Mouse (Mus musculus) neural tube, embryonic 14.5 days (tissue): ENCODE results near the gene Mael. TPM values are rescaled to one million over a fixed set of nuclear protein-coding genes. Genes with fewer than 3 reads are reported as not detected.

ENCODE experiments used
- ATAC-seq: fragments of 200-750 bp; cut with Nextera tagmentation; 2 replicates; pipeline ENCODE4 v1.8.0; 2017; ENCODE audit warnings: low read depth, mild to moderate bottlenecking, moderate TSS enrichment, moderate library complexity
- H3K27ac ChIP-seq: fragments of 300-500 bp; sonication (generic); 2 replicates; pipeline ENCODE4 v1.5.1; 2014; ENCODE audit warnings: low read depth, mild to moderate bottlenecking, control low read depth, low read length, moderate library complexity, mixed read lengths
- H3K27me3 ChIP-seq: fragments of 300-500 bp; sonication (generic); 2 replicates; pipeline ENCODE4 v1.6.1; 2014; ENCODE audit warnings: low read length; ENCODE audit not compliant: control insufficient read depth, insufficient read depth
- H3K36me3 ChIP-seq: fragments of 300-500 bp; sonication (generic); 2 replicates; pipeline ENCODE4 v1.6.1; 2014; ENCODE audit warnings: low read length, mixed read lengths; ENCODE audit not compliant: control insufficient read depth, insufficient read depth
- H3K4me1 ChIP-seq: fragments of 300-500 bp; sonication (generic); 2 replicates; pipeline ENCODE4 v1.6.1; 2014; ENCODE audit warnings: low read length; ENCODE audit not compliant: control insufficient read depth, insufficient read depth
- H3K4me2 ChIP-seq: fragments of 300-500 bp; sonication (generic); 2 replicates; pipeline ENCODE4 v1.6.1; 2014; ENCODE audit warnings: mild to moderate bottlenecking, low read depth, low read length, control low read depth
- H3K4me3 ChIP-seq: fragments of 300-500 bp; sonication (generic); 2 replicates; pipeline ENCODE4 v1.5.1; 2014; ENCODE audit warnings: low read depth, low read length, control low read depth, mixed read lengths
- H3K9ac ChIP-seq: fragments of 300-500 bp; sonication (generic); replicated peaks from 2 replicates; pipeline ENCODE4 v1.6.1; 2014; ENCODE audit warnings: low read depth, mild to moderate bottlenecking, control low read depth, low read length, mixed read lengths
- H3K9me3 ChIP-seq: fragments of 300-500 bp; sonication (generic); 2 replicates; pipeline ENCODE4 v1.6.1; 2016; ENCODE audit warnings: low read length; ENCODE audit not compliant: control insufficient read depth
- WGBS: fragments of 180-500 bp; shearing (Covaris S2); extraction: QIAGEN DNeasy Blood & Tissue Kit; methylation state at CpG from one replicate; pipeline ENCODE4 v1.1.7; 2014; 5-methylcytosine and 5-hydroxymethylcytosine counted together
- polyA plus RNA-seq: library from polyadenylated mRNA; unstranded; fragments of >200 nt; fragmentation: Nextera tagmentation; extraction: Ambion mirVana; gene quantifications from 2 replicates; pipeline ENCODE4 v1.2.1, GENCODE M21; 2014

Gene Mael
- polyA plus RNA-seq, 1 experiment from 2014 or later = not detected

DNA sequence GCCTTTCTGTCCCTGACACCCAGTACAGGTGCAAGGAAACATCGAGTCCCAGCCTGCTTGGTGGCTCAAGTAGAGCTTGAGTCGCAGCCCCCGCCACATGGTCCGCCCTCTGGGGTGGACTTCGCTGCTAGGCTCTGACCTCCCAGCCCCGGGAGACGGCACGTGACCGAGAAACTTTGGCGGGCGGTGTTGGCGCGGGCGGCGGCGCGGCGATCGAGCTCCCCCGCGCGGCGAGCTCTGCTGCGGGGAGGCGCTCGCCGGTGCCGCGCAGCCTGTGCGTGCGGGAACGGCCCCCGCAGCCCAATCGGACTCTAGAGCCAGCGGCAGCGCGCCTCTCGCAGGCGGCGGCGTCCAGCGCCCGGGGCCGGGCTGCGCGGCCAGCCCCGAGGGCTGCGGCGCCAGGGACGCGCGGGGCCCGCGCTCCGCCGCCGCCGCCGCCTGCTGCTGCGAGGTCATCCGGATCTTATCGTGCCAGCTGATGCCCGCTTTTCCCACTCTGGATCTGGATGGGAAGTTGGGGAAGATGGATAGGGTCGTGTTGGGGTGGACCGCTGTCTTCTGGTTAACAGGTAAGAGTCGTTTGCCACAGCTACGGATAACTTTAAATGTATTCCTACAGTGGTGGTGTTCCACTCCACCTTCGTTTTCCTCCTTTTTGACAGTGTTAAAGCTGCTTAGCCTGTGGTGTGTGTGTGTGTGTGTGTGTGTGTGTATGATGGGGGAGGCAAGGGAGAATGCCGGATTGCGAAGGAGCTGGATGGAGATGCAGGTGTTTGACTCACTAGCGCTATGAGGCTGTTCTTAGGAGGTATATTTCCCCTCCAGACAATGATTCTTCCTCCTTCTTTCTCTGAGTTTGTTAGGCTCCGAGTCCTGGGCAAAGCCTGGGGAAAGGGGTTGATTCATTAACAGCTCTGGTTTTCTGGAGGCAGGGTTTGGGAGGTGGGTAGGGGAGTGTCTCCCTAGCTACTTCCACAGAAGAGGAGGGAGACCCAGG lies 15.6 kb upstream of the Mael start, which contains the start of gene Ildr2:
Gene Ildr2 (plus strand): TSS at position 242 of the 997 bp plus-strand sequence.
- H3K4me2 ChIP-seq = peak within 1 kb of the TSS; percentile 79
- H3K9ac ChIP-seq = peak within 1 kb of the TSS; percentile 54
- under 1% methylated on average over 70 of the region's 72 CpGs for whole genome bisulfite sequencing
- H3K27ac ChIP-seq = no peak within 1 kb of the TSS
- H3K36me3 ChIP-seq = no peaks in the 10 kb centered on the region
- no peaks in the 10 kb centered on the region for H3K27me3 ChIP-seq
- H3K9me3 ChIP-seq = no peaks in the 10 kb centered on the region
- 0 out of 2 replicates have a peak, but pooled peaks cover 4% of the 10 kb centered on the region for H3K4me1 ChIP-seq
- peak; percentile 87 for ATAC-seq
- H3K4me3 ChIP-seq = peak within 1 kb of the TSS; percentile 58

DNA sequence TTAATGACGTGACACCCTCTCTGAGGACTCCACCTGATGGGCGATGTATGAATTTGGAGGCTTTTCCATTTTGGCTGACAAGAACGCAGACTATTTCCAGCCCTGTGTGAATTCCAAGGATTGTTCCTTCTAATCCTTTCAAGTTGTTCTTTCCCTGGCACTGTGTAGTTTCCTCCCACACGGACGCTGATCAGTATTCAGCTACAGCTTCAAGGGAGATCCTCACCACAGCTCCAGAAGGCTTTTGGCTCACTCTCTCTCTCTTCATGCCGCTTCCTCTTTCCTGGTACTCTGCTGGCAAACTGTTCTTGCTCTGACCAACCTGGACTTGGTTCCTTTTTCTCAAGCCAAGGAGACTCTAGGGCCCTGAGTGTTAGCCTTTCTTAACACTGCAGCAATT lies 5.7 kb upstream of the Mael start:
- H3K4me2 ChIP-seq = no peak overlapping the region
- no peak overlapping the region for H3K27ac ChIP-seq
- no peak overlapping the region for H3K9ac ChIP-seq
- H3K36me3 ChIP-seq = no peaks in the 10 kb centered on the region
- WGBS = 84% methylated on average over 6 of the region's 6 CpGs
- no peaks in the 10 kb centered on the region for H3K27me3 ChIP-seq
- no peaks in the 10 kb centered on the region for H3K4me1 ChIP-seq
- H3K4me3 ChIP-seq = no peak overlapping the region
- no peak for ATAC-seq
- H3K9me3 ChIP-seq = no peaks in the 10 kb centered on the region

DNA sequence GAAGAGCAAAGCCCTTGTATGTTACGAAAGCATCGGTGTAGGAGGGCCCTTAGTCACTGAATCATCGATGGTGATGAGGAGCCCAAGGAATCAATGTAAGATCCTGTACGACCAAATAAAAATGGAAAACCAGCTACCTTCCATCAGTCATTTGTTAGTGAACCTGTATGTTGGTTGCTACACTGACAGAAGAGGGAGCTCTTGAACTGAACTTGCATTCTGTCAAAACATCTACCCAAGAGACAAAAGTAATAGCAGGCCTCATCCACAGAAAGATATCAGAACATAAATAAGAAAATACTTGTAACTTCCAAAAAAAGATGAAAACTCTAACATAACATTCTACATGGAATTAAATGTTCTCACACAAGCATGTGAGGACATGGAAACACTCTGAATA lies 24.4 kb downstream of the Mael start:
- Histone ChIP-seq H3K4me2 (no peak overlapping the region), H3K36me3 (no peaks in the 10 kb centered on the region), H3K4me1 (no peaks in the 10 kb centered on the region), H3K27me3 (no peaks in the 10 kb centered on the region), H3K4me3 (no peak overlapping the region), H3K27ac (no peak overlapping the region), H3K9me3 (no peaks in the 10 kb centered on the region), H3K9ac (no peak overlapping the region)
- ATAC-seq = no peak
- 82% methylated on average over 4 of the region's 4 CpGs for WGBS

DNA sequence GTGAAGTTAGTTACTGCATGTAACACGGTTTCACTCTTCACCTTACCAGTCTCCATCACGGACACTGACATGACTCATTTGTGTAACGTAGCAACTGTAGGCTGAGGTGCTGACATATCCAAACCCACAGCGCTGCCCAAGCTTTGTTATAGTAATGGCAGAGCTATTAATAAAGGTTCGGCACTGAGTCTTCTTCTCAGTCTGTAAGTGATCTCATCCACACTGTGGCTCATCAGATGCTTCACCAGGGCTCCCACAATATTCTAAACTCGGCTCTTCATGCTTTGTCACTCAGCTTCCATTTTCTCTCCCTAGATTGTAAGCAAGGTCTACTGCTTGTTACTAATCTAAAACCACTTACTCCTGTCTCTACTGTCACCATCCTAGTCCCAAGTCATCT lies 29.2 kb downstream of the Mael start:
- WGBS = 91% methylated on average over 6 of the region's 6 CpGs
- ATAC-seq = no peak

GRCm38 (mm10) chr1:166205159-166205558 lies 33.4 kb downstream of the Mael start:
- ATAC-seq = no peak
- H3K9ac ChIP-seq = no peak overlapping the region
- H3K9me3 ChIP-seq = no peaks in the 10 kb centered on the region
- no peak overlapping the region for H3K27ac ChIP-seq
- no peaks in the 10 kb centered on the region for H3K36me3 ChIP-seq
- 79% methylated on average over 3 of the region's 3 CpGs for WGBS
- no peaks in the 10 kb centered on the region for H3K27me3 ChIP-seq
- H3K4me1 ChIP-seq = no peaks in the 10 kb centered on the region
- no peak overlapping the region for H3K4me2 ChIP-seq
- H3K4me3 ChIP-seq = no peak overlapping the region

More for the DNA sequence above, 29.2 kb downstream of the Mael start:
- Histone ChIP-seq H3K27ac (no peak overlapping the region), H3K9me3 (no peaks in the 10 kb centered on the region), H3K4me3 (no peak overlapping the region), H3K27me3 (no peaks in the 10 kb centered on the region), H3K36me3 (no peaks in the 10 kb centered on the region), H3K4me1 (no peaks in the 10 kb centered on the region), H3K9ac (no peak overlapping the region), H3K4me2 (no peak overlapping the region)

DNA sequence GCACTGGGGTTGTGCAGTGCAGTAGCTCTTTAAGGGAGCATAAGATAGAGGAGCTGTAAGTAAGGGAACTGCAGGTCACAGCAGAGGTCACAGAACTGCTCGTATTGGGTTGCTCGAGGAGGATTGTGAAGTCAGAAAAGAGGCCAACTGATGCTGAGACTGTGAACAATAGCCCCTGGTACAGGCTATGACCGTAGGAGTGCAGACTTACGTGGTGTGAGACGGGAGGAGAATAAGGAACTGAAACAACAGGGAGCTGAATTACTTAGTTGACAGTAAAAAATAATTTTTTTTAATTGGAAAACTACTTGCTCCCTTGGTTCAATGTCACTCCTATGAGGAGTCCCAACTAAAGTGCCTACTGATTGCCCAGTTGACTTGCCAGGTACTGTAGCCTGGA lies 34.4 kb downstream of the Mael start:
- WGBS = 21% methylated on average over 5 of the region's 5 CpGs
- H3K4me1 ChIP-seq = no peaks in the 10 kb centered on the region
- H3K9ac ChIP-seq = no peak overlapping the region
- H3K27me3 ChIP-seq = no peaks in the 10 kb centered on the region
- H3K27ac ChIP-seq = no peak overlapping the region
- no peaks in the 10 kb centered on the region for H3K9me3 ChIP-seq
- no peak overlapping the region for H3K4me3 ChIP-seq
- no peak for ATAC-seq
- H3K4me2 ChIP-seq = no peak overlapping the region
- H3K36me3 ChIP-seq = no peaks in the 10 kb centered on the region

DNA sequence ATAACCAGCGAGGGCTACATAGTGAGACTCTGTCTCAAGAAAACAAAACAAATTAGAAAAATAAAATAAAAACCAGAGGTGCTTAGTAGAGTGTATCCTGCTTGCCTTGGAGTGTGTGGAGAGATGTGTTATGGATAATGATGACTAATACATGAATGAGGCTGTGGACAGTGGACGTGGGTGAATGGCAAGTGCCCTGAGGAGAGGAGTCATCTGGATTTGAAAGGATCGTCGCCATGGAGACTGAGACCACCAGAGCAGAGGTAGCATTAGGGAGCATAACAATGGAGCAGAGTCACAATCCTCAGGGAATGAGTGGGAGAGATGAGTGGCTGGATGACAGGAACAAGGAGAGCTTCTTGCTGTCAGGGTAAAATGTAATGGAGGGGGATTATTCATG lies 48.7 kb downstream of the Mael start:
- 61% methylated on average over 4 of the region's 4 CpGs for WGBS
- no peak for ATAC-seq
- Histone ChIP-seq H3K4me3 (no peak overlapping the region), H3K27me3 (no peaks in the 10 kb centered on the region), H3K4me1 (no peaks in the 10 kb centered on the region), H3K4me2 (no peak overlapping the region), H3K9me3 (no peaks in the 10 kb centered on the region), H3K27ac (no peak overlapping the region), H3K9ac (no peak overlapping the region), H3K36me3 (no peaks in the 10 kb centered on the region)

GRCm38 (mm10) chr1:166185357-166185756 lies 53.2 kb downstream of the Mael start:
- 77% methylated on average over 5 of the region's 5 CpGs for WGBS
- Histone ChIP-seq H3K27me3 (no peaks in the 10 kb centered on the region), H3K9ac (no peak overlapping the region), H3K27ac (no peak overlapping the region), H3K36me3 (no peaks in the 10 kb centered on the region), H3K4me1 (no peaks in the 10 kb centered on the region), H3K4me2 (no peak overlapping the region), H3K9me3 (no peaks in the 10 kb centered on the region), H3K4me3 (no peak overlapping the region)
- ATAC-seq = no peak

- Histone ChIP-seq H3K4me3 (no peak overlapping the region), H3K27ac (no peak overlapping the region), H3K36me3 (no peaks in the 10 kb centered on the region), H3K27me3 (no peaks in the 10 kb centered on the region), H3K9ac (no peak overlapping the region), H3K4me1 (no peaks in the 10 kb centered on the region), H3K4me2 (no peak overlapping the region), H3K9me3 (no peaks in the 10 kb centered on the region)
- no peak for ATAC-seq
- WGBS = 86% methylated on average over 22 of the region's 22 CpGs
Observed at GRCm38 (mm10) chr1:166184391-166185229, 53.9 kb downstream of the Mael start.
